Mouse (Mus musculus): ENCODE results near the gene 4930524N10Rik. TPM values are rescaled to one million over a fixed set of nuclear protein-coding genes. Genes with fewer than 3 reads are reported as not detected.

Gene 4930524N10Rik
- not detected in 2 replicates for polyA plus RNA-seq (2014; fragmentation: Nextera tagmentation; extraction: Ambion mirVana)

DNA sequence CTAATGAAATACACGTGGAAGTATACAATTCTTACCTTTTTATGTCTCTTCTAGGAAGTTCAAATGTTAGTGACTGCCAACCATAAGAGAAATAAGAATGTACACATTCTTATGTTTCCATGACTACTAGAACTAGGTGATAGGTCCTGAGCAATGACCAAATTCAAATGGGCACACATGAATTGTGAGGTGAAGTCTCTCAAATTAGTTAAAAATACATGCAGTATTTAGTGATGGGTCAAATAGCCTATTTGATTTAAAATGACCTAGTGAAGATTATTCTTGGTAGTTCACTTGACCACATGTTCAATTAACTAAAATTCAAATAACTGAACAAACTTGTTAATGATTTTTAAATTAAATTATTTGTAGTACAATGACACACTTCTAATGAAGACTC lies at the start of gene 4930524N10Rik:
Gene 4930524N10Rik (minus strand): TSS at position 101 of the 400 bp plus-strand sequence.
- no peak within 1 kb of the TSS for H3K4me2 ChIP-seq (ENCODE audit: low read length)
- H3K27ac ChIP-seq (ENCODE audit: low read depth, low read length): no peak within 1 kb of the TSS
- H3K9ac ChIP-seq (ENCODE audit: low read length): no peak within 1 kb of the TSS
- ATAC-seq (no peak), DNase-seq (ENCODE audit: low spot score) (no peak)
- H3K36me3 ChIP-seq (ENCODE audit: control insufficient read depth, insufficient read depth, low read length): no peaks in the 10 kb centered on the region
- no peak within 1 kb of the TSS for H3K4me3 ChIP-seq (ENCODE audit: low read depth, low read length)
- H3K4me1 ChIP-seq (ENCODE audit: control insufficient read depth, insufficient read depth, low read length): no peaks in the 10 kb centered on the region
- H3K27me3 ChIP-seq (replicated peaks; ENCODE audit: control insufficient read depth, insufficient read depth, low read length): no peaks in the 10 kb centered on the region
- 0 out of 2 replicates have a peak, but pooled peaks cover 2% of the 10 kb centered on the region for H3K9me3 ChIP-seq (replicated peaks; ENCODE audit: control insufficient read depth, low read length)
- WGBS: 27% methylated on average over 1 of the region's 1 CpGs

DNA sequence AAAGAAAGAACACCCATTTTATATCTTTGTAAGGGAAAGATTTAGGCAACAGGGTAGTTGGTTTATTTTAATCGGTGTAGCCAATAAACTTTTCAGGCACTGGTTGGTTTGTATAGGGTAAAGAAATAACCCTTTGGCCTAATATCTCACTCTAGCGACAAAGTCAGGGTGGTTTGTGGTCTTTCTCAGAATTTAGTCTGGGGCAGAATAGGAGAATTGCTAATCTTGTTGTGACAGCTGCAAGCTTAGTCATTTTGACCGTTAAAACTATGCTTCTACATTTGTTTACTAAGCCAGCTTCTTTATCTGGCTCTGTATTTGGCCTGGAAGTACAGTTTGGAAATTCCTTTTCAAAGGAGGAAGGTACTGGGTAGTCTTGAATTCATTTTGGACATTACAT lies 6.8 kb upstream of the 4930524N10Rik start:
- Histone ChIP-seq H3K9ac (ENCODE audit: low read length) (no peak overlapping the region), H3K4me2 (ENCODE audit: low read length) (no peak overlapping the region), H3K36me3 (ENCODE audit: control insufficient read depth, insufficient read depth, low read length) (no peaks in the 10 kb centered on the region), H3K27ac (ENCODE audit: low read depth, low read length) (no peak overlapping the region), H3K4me1 (ENCODE audit: control insufficient read depth, insufficient read depth, low read length) (no peaks in the 10 kb centered on the region), H3K4me3 (ENCODE audit: low read depth, low read length) (no peak overlapping the region), H3K9me3 (replicated peaks; ENCODE audit: control insufficient read depth, low read length) (no peaks in the 10 kb centered on the region), H3K27me3 (replicated peaks; ENCODE audit: control insufficient read depth, insufficient read depth, low read length) (no peaks in the 10 kb centered on the region)
- ATAC-seq (no peak), DNase-seq (ENCODE audit: low spot score) (no peak)
- 74% methylated on average over 3 of the region's 3 CpGs for WGBS

DNA sequence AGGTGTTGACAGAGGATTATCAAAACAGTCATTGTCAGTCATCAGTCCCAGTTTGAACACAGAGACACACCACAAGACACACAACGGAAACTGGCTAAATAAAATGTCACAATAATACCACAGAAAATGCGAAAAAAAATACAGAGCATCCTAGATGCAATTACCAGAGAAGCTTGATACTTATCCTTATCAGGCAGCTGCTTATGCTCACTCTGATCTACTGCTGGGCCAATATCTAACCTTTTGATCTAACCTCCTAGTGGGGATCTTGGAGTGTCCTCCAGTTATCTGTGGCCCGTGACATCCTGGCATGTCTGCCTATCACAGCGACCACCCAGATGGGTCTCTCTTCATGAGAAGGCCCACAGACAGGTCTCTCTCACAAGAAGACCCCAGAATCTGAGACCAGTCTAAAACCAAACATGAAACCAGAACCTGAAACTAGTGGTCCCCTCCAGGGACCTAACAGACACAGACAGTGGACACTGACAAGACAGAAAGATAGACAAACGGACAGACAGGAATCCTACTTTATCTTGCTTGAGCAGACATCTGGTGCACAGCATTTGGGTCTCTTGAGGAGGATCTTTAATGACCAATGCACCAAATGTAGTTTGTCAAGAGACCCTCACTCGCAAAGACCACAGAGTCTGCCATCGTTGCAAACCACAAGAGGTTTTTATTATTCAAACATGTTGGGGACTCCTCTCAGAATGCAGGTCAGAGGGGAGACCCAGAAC lies 6.3 kb upstream of the 4930524N10Rik start:
- DNase-seq (ENCODE audit: low spot score): no peak
- H3K4me2 ChIP-seq (ENCODE audit: low read length): no peak overlapping the region
- H3K36me3 ChIP-seq (ENCODE audit: control insufficient read depth, insufficient read depth, low read length): no peaks in the 10 kb centered on the region
- no peak overlapping the region for H3K4me3 ChIP-seq (ENCODE audit: low read depth, low read length)
- no peaks in the 10 kb centered on the region for H3K4me1 ChIP-seq (ENCODE audit: control insufficient read depth, insufficient read depth, low read length)
- H3K27me3 ChIP-seq (replicated peaks; ENCODE audit: control insufficient read depth, insufficient read depth, low read length): no peaks in the 10 kb centered on the region
- WGBS: 79% methylated on average over 7 of the region's 7 CpGs
- H3K9me3 ChIP-seq (replicated peaks; ENCODE audit: control insufficient read depth, low read length): no peaks in the 10 kb centered on the region
- ATAC-seq: no peak
- H3K9ac ChIP-seq (ENCODE audit: low read length): no peak overlapping the region
- H3K27ac ChIP-seq (ENCODE audit: low read depth, low read length): no peak overlapping the region

DNA sequence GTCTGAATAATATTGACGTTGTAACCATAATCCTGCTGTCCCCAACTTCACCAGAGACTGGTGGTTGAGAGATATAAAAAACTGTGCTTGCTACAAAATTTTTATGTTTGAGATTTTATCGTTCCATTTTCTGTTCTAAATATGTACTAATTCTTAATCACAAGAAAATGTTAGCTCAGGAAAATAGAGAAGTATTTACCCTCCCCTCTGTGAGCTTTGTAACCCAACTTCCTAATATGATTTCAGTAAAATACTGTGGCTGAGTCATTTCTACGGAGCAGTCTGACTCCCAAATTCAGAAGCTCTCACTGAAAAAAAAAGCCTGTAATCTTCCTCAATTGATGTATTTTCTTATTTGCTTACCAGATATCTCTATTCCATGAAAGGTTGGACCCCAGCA lies 4.7 kb upstream of the 4930524N10Rik start:
- ATAC-seq: no peak
- Histone ChIP-seq H3K4me1 (ENCODE audit: control insufficient read depth, insufficient read depth, low read length) (no peaks in the 10 kb centered on the region), H3K4me3 (ENCODE audit: low read depth, low read length) (no peak overlapping the region), H3K9me3 (replicated peaks; ENCODE audit: control insufficient read depth, low read length) (no peaks in the 10 kb centered on the region), H3K9ac (ENCODE audit: low read length) (no peak overlapping the region), H3K4me2 (ENCODE audit: low read length) (no peak overlapping the region), H3K27ac (ENCODE audit: low read depth, low read length) (no peak overlapping the region), H3K27me3 (replicated peaks; ENCODE audit: control insufficient read depth, insufficient read depth, low read length) (no peaks in the 10 kb centered on the region), H3K36me3 (ENCODE audit: control insufficient read depth, insufficient read depth, low read length) (no peaks in the 10 kb centered on the region)
- WGBS: 75% methylated on average over 3 of the region's 3 CpGs
- no peak for DNase-seq (ENCODE audit: low spot score)

Other genes with a start within 250 kb of the 4930524N10Rik start
- gene Gm15140, start 222.7 kb downstream of the 4930524N10Rik start, polyA plus RNA-seq (2014; fragmentation: Nextera tagmentation; extraction: Ambion mirVana): not detected in 2 replicates
- not detected in 2 replicates for gene Samt4, start 138.6 kb upstream of the 4930524N10Rik start, polyA plus RNA-seq (2014; fragmentation: Nextera tagmentation; extraction: Ambion mirVana)
- gene Samt2, start 236.0 kb upstream of the 4930524N10Rik start, polyA plus RNA-seq (2014; fragmentation: Nextera tagmentation; extraction: Ambion mirVana): not detected in 2 replicates